Mouse (Mus musculus): ENCODE measurements at regions not wholly inside any gene's neighbourhood (a gene's known extent, or its start where the extent isn't known, plus 50 kb on each side); places are given as distances from the start of the nearest gene placed in this dataset.

DNA sequence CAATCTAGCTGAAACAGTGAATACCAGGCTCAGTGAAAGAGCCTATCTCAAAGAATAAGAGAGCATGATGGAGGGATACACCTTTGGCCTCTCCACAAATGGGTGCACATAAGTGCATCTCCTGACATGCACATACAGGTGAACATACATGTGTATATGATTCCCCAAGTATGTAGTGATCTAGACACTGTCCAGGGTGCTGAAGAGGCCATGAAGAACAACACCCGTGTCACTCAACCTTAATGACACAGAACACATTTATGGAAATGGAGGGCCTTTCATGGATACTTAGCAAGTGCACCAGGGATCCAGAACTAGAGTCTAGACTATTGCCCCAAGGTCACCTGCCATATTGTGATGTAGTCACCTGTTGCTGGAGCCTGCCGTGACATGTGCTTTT lies 56.9 kb downstream of the Spata19 start:
- DNase-seq (ENCODE audit: low read depth, low spot score), result peak; percentile 26

GRCm38 (mm10) chr9:27453924-27454652 lies 57.5 kb downstream of the Spata19 start:
- no peak for DNase-seq (ENCODE audit: low read depth, low spot score)

GRCm38 (mm10) chr9:27458335-27459040 lies 61.9 kb downstream of the Spata19 start:
- DNase-seq (ENCODE audit: low read depth, low spot score), result no peak

DNA sequence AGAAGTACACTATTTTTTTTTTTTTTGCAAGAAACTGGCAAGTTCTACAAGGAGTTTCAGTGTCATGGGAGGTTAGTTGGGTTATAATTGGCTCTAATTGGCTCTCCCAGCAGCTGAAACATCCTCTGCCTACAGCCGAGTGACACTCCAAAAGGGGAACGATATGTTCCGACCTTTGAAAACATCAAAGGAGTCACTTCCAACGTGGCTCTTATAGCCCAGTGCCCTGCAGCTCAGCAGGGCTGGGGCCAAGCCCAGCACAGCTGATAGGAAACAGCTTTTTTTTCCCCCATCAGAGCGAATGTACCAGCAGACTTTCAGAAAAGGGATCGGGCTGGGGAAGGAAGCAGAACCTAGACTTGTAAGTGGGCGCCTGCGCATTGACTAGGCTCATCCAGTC lies 64.4 kb downstream of the Spata19 start:
- no peak for DNase-seq (ENCODE audit: low read depth, low spot score)

DNA sequence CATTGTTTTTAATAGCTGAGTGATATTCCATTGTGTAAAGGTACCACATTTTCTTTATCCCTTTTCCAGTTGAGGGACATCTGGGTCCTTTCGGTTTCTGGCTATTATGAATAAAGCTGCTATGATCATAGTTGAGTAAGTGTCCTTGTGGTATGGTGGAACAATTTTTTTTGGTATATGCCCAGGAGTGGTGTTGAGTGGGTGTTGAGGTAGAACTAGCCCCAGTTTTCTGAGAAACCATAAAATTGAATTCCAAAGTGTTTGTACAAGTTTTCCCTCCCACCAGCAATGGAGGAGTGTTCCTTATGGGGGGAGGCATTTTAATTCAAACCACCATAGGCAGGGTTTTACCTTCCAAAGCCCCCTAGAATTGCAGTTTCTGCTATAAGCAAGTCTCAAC lies 67.4 kb downstream of the Spata19 start:
- no peak for DNase-seq (ENCODE audit: low read depth, low spot score)

GRCm38 (mm10) chr9:27475468-27475867 lies 78.9 kb downstream of the Spata19 start:
- no peak for DNase-seq (ENCODE audit: low read depth, low spot score)

GRCm38 (mm10) chr9:27476636-27477035 lies 80.0 kb downstream of the Spata19 start:
- DNase-seq (ENCODE audit: low read depth, low spot score), result no peak

DNA sequence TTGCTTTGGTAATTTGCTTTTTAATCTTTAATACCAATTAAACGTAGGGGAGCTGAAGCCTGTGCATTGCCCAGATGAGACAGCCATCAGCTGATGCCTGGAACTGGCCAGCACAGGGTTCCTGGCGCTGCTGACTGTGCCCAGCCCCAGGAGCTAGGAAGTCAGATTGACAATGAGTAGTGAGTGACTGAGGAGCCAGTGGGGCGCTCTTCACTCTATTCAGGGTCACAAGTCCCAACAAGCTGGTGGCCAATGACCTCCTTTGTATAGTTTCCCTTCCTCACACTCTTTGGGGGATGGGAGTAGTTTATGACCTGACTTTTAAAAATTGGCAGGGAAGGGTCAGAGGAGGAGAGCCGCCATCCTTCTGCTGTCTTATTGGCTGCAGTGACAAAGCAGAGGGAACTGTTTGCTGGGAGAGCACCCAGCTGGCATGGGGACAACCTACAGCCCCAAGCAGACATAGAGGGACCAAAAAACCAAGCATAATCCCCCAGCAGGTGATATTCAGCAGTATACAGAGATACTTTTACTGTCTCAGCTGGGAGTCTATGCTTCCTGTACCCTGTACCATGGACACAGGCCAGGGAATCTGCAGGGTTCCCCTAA lies 80.6 kb downstream of the Spata19 start:
- no peak for DNase-seq (ENCODE audit: low read depth, low spot score)

DNA sequence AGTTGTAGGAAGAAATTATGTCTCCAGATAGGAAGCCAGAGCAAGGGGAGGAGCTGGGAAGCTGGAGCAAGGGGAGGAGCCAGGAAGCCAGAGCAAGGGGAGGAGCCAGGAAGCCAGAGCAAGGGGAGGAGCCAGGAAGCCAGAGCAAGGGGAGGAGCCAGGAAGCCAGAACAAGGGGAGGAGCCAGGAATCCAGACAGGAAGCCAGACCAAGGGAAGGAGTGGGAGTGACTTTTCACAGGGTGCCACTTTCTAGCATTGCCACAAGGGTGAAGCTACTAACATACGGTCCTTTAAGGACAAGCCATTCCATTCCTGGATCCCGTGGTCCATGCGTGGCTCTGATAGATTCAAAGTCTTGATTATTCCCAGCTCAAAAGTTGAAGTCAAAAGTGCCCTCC lies 81.7 kb downstream of the Spata19 start:
- DNase-seq (ENCODE audit: low read depth, low spot score), result peak; percentile 62

DNA sequence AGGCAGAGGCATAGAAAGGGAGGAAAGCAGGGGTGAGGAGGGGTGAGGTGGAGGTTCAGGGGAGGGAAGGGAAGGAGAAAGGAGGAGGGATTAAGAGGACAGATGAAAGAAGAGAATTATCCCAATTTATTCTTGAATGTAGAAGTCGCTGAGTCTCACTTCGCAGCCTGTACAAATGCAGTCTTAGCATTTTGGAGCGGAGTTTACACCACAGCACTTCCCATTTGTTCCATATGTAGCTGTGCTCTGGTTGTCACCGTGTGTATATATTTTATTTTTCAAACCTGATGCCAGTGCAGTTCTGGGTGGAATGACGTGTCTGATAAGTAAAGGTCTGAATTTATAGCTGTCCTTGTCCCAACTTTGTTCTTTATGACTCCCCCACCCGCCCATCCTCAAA lies 105.2 kb downstream of the Spata19 start:
- DNase-seq (ENCODE audit: low read depth, low spot score), result no peak

- DNase-seq (ENCODE audit: low read depth, low spot score), result no peak
These were observed 112.6 kb downstream of the Spata19 start for GRCm38 (mm10) chr9:27509157-27509556.

- DNase-seq (ENCODE audit: low read depth, low spot score), result no peak
These were observed 113.1 kb downstream of the Spata19 start for GRCm38 (mm10) chr9:27509711-27510110.

- no peak for DNase-seq (ENCODE audit: low read depth, low spot score)
These were observed 114.6 kb downstream of the Spata19 start for GRCm38 (mm10) chr9:27511161-27511560.

DNA sequence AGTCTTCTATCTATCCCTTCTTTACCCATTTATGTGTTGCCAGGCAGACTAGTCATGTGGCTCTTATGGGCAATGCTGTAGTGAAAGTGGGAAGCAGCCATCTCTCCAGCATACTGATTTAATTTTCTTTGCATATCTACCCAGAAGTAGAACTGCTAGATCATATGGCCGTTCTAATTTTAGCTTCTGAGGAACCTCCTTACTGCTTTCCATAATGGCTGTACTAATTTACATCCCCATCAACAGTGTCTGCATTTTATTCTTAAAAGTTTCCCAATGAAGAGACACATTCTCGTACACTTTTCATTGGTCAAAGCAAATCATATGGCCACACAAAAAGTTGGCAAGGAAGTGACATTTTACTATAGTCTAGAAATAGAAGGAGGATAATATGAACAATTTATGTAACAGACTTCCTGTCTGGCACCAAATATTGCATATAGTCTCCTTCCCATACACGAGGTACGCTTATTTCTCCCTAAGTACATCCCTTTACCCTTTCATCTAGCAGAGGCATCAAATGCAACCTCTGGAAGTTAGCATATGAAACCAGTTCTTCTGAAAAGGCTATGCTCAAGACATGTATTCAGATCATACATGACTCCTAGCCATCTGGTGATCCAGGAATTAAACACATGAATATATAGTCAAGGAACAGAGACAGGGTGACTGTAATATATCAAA lies 119.0 kb downstream of the Spata19 start:
- no peak for DNase-seq (ENCODE audit: low read depth, low spot score)

DNA sequence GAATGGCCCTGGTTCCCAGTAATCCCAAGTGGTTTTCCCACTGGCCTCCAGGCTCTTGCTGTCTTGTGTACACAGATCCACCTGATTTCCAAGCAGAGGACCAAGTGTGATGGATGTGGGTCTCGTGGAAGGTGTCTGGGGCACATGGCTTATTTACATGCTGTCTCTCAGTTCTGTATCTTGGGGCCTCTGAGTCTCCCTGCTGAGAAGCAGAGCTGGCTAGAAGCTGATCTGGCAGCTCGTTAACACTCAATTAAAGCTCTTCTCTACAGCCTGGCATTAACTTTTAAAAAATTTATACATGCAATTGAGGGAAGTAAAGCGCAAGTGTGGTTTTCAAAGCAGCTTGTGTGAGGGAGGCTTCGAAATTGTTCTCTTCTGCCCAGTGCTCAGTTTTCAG lies 121.4 kb downstream of the Spata19 start:
- DNase-seq (ENCODE audit: low read depth, low spot score), result no peak

GRCm38 (mm10) chr9:27519711-27520110 lies 123.1 kb downstream of the Spata19 start:
- no peak for DNase-seq (ENCODE audit: low read depth, low spot score)

DNA sequence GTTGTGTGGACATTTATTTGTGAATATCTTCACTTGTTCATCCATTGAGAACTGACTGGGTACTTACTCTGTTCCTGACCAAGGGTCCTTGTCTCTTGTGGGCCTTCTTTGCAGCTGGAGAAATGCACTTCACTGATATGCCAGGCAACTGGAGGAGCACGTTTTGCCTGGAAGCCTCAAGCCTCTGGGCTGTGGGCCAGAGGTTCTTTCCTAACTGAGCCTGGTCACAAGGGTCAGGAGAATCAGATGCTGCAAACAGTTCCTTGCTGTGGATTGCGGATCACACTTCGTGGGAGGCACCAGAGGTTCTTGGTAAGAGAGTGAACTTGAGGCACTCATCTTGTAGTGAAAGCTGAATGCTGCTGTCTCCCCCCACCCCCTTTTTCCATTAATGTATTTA lies 124.6 kb downstream of the Spata19 start:
- no peak for DNase-seq (ENCODE audit: low read depth, low spot score)

GRCm38 (mm10) chr9:27526681-27527080 lies 130.1 kb downstream of the Spata19 start:
- no peak for DNase-seq (ENCODE audit: low read depth, low spot score)

DNA sequence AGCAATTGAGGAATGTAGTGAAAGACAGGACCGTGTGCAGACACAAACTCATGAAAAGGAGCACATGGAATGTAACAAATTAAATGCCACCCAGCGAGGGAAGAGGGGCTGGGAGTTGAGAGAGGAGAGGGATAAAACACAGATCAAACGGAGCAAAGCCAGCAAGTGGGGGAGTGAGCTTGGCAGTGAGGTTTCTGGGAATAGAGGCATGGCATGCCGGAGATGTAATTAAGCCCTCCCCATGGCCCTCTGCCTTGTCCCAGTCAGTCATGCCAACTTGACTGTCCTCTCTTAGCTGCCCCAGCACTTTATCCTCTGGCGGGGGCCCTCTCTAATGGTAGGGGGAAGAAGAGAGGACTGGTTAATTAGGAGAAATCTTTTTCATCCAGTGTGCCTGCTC lies 141.9 kb downstream of the Spata19 start:
- DNase-seq (ENCODE audit: low read depth, low spot score), result no peak

- DNase-seq (ENCODE audit: low read depth, low spot score), result no peak
These were observed 145.1 kb downstream of the Spata19 start for GRCm38 (mm10) chr9:27541585-27542151.

GRCm38 (mm10) chr9:27554697-27555096 lies 158.1 kb downstream of the Spata19 start:
- peak; percentile 26 for DNase-seq (ENCODE audit: low read depth, low spot score)
